Mouse (Mus musculus) lung, embryonic 14.5 days (tissue): ENCODE results near the gene Man1a2. TPM values are rescaled to one million over a fixed set of nuclear protein-coding genes. Genes with fewer than 3 reads are reported as not detected.

Experiments used
- ATAC-seq: fragments of 200-750 bp; cut with Nextera tagmentation; 2 replicates; pipeline ENCODE4 v1.8.0; 2017; ENCODE audit warnings: mild to moderate bottlenecking, moderate TSS enrichment, moderate library complexity; ENCODE audit not compliant: insufficient read depth
- DNase-seq: peaks from one replicate; pipeline ENCODE4 v3.0.0-alpha.2; 2015
- H3K27ac ChIP-seq: fragments of 300-500 bp; sonication (generic); 2 replicates; pipeline ENCODE4 v1.5.1; 2014; ENCODE audit warnings: low read depth, mild to moderate bottlenecking, moderate library complexity
- H3K27me3 ChIP-seq: fragments of 300-500 bp; sonication (generic); 2 replicates; pipeline ENCODE4 v1.6.1; 2014; ENCODE audit warnings: low read length, control low read depth; ENCODE audit not compliant: insufficient read depth
- H3K36me3 ChIP-seq: fragments of 300-500 bp; sonication (generic); 2 replicates; pipeline ENCODE4 v1.6.1; 2014; ENCODE audit warnings: control low read depth; ENCODE audit not compliant: insufficient read depth
- H3K4me1 ChIP-seq: fragments of 300-500 bp; sonication (generic); 2 replicates; pipeline ENCODE4 v1.6.1; 2014; ENCODE audit warnings: antibody characterized with exemption, control low read depth; ENCODE audit not compliant: insufficient read depth
- H3K4me2 ChIP-seq: fragments of 300-500 bp; sonication (generic); 2 replicates; pipeline ENCODE4 v1.6.1; 2014; ENCODE audit warnings: mild to moderate bottlenecking
- H3K4me3 ChIP-seq: fragments of 300-500 bp; sonication (generic); 2 replicates; pipeline ENCODE4 v1.5.1; 2014; ENCODE audit warnings: low read depth, low read length
- H3K9ac ChIP-seq: fragments of 300-500 bp; sonication (generic); 2 replicates; pipeline ENCODE4 v1.6.1; 2014
- H3K9me3 ChIP-seq: fragments of 300-500 bp; sonication (generic); 2 replicates; pipeline ENCODE4 v1.6.1; 2016; ENCODE audit warnings: low read depth, low read length, control low read depth
- CTCF ChIP-seq: IDR thresholded peaks from 2 replicates; pipeline ENCODE4 v1.5.1; 2016; ENCODE audit warnings: antibody characterized with exemption, low read depth
- WGBS: fragments of 180-500 bp; shearing (Covaris S2); extraction: QIAGEN DNeasy Blood & Tissue Kit; methylation state at CpG from one replicate; pipeline ENCODE4 v1.1.7; 2014; 5-methylcytosine and 5-hydroxymethylcytosine counted together
- polyA plus RNA-seq: library from polyadenylated mRNA; unstranded; fragments of >200 nt; fragmentation: Nextera tagmentation; extraction: Ambion mirVana; gene quantifications from 2 replicates; pipeline ENCODE4 v1.2.1, GENCODE M21; 2014

The Man1a2 gene
- polyA plus RNA-seq, 1 experiment from 2014 or later: 90.1 TPM

GRCm38 (mm10) chr3:100561561-100562175 is 123.6 kb downstream of the Man1a2 start:
- H3K27ac ChIP-seq: no peak overlapping the region
- DNase-seq: no peak
- H3K36me3 ChIP-seq: 0 out of 2 replicates have a peak, but pooled peaks cover 3% of the 10 kb centered on the region
- no peaks in the 10 kb centered on the region for H3K27me3 ChIP-seq
- H3K4me2 ChIP-seq: no peak overlapping the region
- WGBS: 98% methylated on average over 2 of the region's 2 CpGs
- no peak for TF ChIP-seq CTCF
- ATAC-seq: no peak
- H3K9me3 ChIP-seq: no peaks in the 10 kb centered on the region
- no peak overlapping the region for H3K4me3 ChIP-seq
- no peak overlapping the region for H3K9ac ChIP-seq
- H3K4me1 ChIP-seq: no peaks in the 10 kb centered on the region

GRCm38 (mm10) chr3:100559431-100559830 is 125.9 kb downstream of the Man1a2 start:
- DNase-seq (no peak), ATAC-seq (no peak)
- Histone ChIP-seq H3K9me3 (no peaks in the 10 kb centered on the region), H3K4me1 (no peaks in the 10 kb centered on the region), H3K27ac (no peak overlapping the region), H3K36me3 (0 out of 2 replicates have a peak, but pooled peaks cover 3% of the 10 kb centered on the region), H3K9ac (no peak overlapping the region), H3K4me3 (no peak overlapping the region), H3K4me2 (no peak overlapping the region), H3K27me3 (no peaks in the 10 kb centered on the region)
- TF ChIP-seq CTCF: no peak
- 92% methylated on average over 7 of the region's 7 CpGs for WGBS

- Histone ChIP-seq H3K9ac (no peak overlapping the region), H3K9me3 (no peaks in the 10 kb centered on the region), H3K36me3 (0 out of 2 replicates have a peak, but pooled peaks cover 3% of the 10 kb centered on the region), H3K4me1 (no peaks in the 10 kb centered on the region), H3K27me3 (no peaks in the 10 kb centered on the region), H3K4me3 (no peak overlapping the region), H3K27ac (no peak overlapping the region), H3K4me2 (no peak overlapping the region)
- no peak for DNase-seq
- WGBS: 79% methylated on average over 4 of the region's 4 CpGs
- no peak for ATAC-seq
- TF ChIP-seq CTCF: no peak
Measured at GRCm38 (mm10) chr3:100558211-100558708, 127.0 kb downstream of the Man1a2 start.

- DNase-seq: peak; percentile 67
Measured at GRCm38 (mm10) chr3:100554843-100555242, 130.5 kb downstream of the Man1a2 start.

GRCm38 (mm10) chr3:100552171-100552570 is 133.1 kb downstream of the Man1a2 start:
- ATAC-seq: no peak
- no peak for TF ChIP-seq CTCF
- Histone ChIP-seq H3K4me2 (no peak overlapping the region), H3K4me3 (no peak overlapping the region), H3K36me3 (no peaks in the 10 kb centered on the region), H3K9me3 (no peaks in the 10 kb centered on the region), H3K27ac (no peak overlapping the region), H3K9ac (no peak overlapping the region), H3K4me1 (no peaks in the 10 kb centered on the region), H3K27me3 (no peaks in the 10 kb centered on the region)
- no peak for DNase-seq
- 93% methylated on average over 3 of the region's 3 CpGs for WGBS

More at GRCm38 (mm10) chr3:100554843-100555242, 130.5 kb downstream of the Man1a2 start:
- H3K9me3 ChIP-seq: no peaks in the 10 kb centered on the region
- peak; percentile 56 for TF ChIP-seq CTCF
- 36% methylated on average over 5 of the region's 5 CpGs for WGBS
- no peak overlapping the region for H3K4me3 ChIP-seq
- ATAC-seq: peak; percentile 44; the same call in 1 of the 2 replicates
- H3K27ac ChIP-seq: no peak overlapping the region
- H3K4me2 ChIP-seq: no peak overlapping the region
- no peak overlapping the region for H3K9ac ChIP-seq
- H3K4me1 ChIP-seq: no peaks in the 10 kb centered on the region
- H3K27me3 ChIP-seq: no peaks in the 10 kb centered on the region
- H3K36me3 ChIP-seq: no peaks in the 10 kb centered on the region

GRCm38 (mm10) chr3:100547913-100548292 is 137.4 kb downstream of the Man1a2 start:
- Histone ChIP-seq H3K9ac (no peak overlapping the region), H3K36me3 (no peaks in the 10 kb centered on the region), H3K27ac (no peak overlapping the region), H3K4me1 (no peaks in the 10 kb centered on the region), H3K4me2 (no peak overlapping the region), H3K9me3 (no peaks in the 10 kb centered on the region), H3K27me3 (no peaks in the 10 kb centered on the region), H3K4me3 (no peak overlapping the region)
- TF ChIP-seq CTCF: no peak
- DNase-seq: no peak
- 67% methylated on average over 3 of the region's 3 CpGs for WGBS
- no peak for ATAC-seq

- Histone ChIP-seq H3K4me2 (no peak overlapping the region), H3K27ac (no peak overlapping the region), H3K27me3 (no peaks in the 10 kb centered on the region), H3K9me3 (no peaks in the 10 kb centered on the region), H3K4me3 (no peak overlapping the region), H3K9ac (no peak overlapping the region), H3K36me3 (no peaks in the 10 kb centered on the region), H3K4me1 (no peaks in the 10 kb centered on the region)
- DNase-seq (no peak), ATAC-seq (no peak; the same call in 1 of the 2 replicates)
- no peak for TF ChIP-seq CTCF
- WGBS: 62% methylated on average over 10 of the region's 10 CpGs
Measured at GRCm38 (mm10) chr3:100547162-100547912, 138.0 kb downstream of the Man1a2 start.
